Mouse (Mus musculus): ENCODE measurements at regions not wholly inside any gene's neighbourhood (a gene's known extent, or its start where the extent isn't known, plus 50 kb on each side); places are given as distances from the start of the nearest gene placed in this dataset.

DNA sequence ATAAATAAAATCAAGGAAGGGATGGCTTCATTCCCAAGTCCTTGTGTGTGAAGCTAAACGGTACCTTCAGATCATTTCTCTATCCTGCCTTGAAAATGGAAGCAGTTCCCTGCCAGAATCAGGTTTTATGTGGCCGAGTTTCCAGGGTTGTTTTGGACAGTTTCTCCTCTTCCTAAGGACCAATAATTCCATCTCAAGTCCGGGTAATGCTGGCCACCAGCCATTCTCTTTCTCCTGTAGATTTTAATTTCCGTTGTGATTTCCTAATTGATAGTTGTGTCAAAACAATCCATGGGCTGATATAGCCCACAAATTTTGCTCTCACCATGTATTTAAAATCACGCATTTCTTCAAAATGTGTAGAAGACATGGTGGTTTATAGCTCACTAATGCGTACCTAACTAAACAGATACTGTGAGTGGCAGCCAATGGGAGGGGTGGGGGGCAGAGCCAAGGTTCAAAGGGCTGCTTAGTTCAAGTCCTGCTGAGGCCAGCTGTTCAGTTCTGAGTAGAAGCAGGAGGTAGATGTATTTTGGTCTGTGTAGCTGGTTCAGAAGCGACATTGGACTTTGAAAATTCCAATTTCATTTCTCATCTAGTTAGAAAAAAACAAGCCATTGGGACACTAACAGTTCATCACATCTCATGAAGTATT lies 129.2 kb upstream of the Kctd3 start:
- TF ChIP-seq CTCF (IDR thresholded peaks at IDR 0.05; ENCODE audit: extremely low read depth, insufficient read length, insufficient replicate concordance, low read depth, low read length) = no peak
- no peak for TF ChIP-seq POLR2A (IDR thresholded peaks at IDR 0.05; ENCODE audit: low read depth, low read length)
